Mouse (Mus musculus): Measurements from ENCODE around the gene Pramel5.
"Not testable (repeated sequence)": the region's sequence is repeated elsewhere in the genome, so short reads cannot be mapped to it uniquely, and the experiment has no call there.

- TF ChIP-seq SMC3 (IDR thresholded peaks at IDR 0.05; ENCODE audit: low read depth, low read length); POLR2A (IDR thresholded peaks at IDR 0.05; ENCODE audit: low read depth, low read length); POLR2AphosphoS2 (IDR thresholded peaks at IDR 0.05; ENCODE audit: low read depth, low read length); CTCF (conservative IDR thresholded peaks at IDR 0.05 in 1 of 2, IDR thresholded peaks at IDR 0.05 in 1 of 2; ENCODE audit: low read depth in 2 of 2, low read length in 2 of 2); MAZ (IDR thresholded peaks at IDR 0.05; ENCODE audit: low read depth, low read length); ETS1 (conservative IDR thresholded peaks at IDR 0.05; ENCODE audit: low read depth, low read length); RCOR1 (conservative IDR thresholded peaks at IDR 0.05; ENCODE audit: low read depth, low read length); TCF12 (IDR thresholded peaks at IDR 0.05; ENCODE audit: low read depth, low read length); KAT2A (IDR thresholded peaks at IDR 0.05; ENCODE audit: insufficient replicate concordance, low read length); NRF1 (IDR thresholded peaks at IDR 0.05; ENCODE audit: low read depth, low read length); MYC (IDR thresholded peaks at IDR 0.05; ENCODE audit: low read depth, low read length); EP300 (IDR thresholded peaks at IDR 0.05; ENCODE audit: low read length); RAD21 (IDR thresholded peaks at IDR 0.05; ENCODE audit: low read depth, low read length): not testable (repeated sequence)
These were observed 49.7 kb upstream of the Pramel5 start, which contains the start of gene Gm13128 for GRCm38 (mm10) chr4:144329949-144330348.
